Mouse (Mus musculus) frontal cortex, adult (tissue): Measurements from ENCODE around the gene Irs4.
A peak's percentile ranks its signal among the peaks of the same experiment; 100 is the strongest.

ENCODE experiments used
- ATAC-seq: cut with Nextera tagmentation; 2 replicates; pipeline ENCODE4 v1.9.2; 2017; ENCODE audit warnings: mild to moderate bottlenecking, moderate library complexity, mixed read lengths; ENCODE audit not compliant: low TSS enrichment

Gene Irs4

DNA sequence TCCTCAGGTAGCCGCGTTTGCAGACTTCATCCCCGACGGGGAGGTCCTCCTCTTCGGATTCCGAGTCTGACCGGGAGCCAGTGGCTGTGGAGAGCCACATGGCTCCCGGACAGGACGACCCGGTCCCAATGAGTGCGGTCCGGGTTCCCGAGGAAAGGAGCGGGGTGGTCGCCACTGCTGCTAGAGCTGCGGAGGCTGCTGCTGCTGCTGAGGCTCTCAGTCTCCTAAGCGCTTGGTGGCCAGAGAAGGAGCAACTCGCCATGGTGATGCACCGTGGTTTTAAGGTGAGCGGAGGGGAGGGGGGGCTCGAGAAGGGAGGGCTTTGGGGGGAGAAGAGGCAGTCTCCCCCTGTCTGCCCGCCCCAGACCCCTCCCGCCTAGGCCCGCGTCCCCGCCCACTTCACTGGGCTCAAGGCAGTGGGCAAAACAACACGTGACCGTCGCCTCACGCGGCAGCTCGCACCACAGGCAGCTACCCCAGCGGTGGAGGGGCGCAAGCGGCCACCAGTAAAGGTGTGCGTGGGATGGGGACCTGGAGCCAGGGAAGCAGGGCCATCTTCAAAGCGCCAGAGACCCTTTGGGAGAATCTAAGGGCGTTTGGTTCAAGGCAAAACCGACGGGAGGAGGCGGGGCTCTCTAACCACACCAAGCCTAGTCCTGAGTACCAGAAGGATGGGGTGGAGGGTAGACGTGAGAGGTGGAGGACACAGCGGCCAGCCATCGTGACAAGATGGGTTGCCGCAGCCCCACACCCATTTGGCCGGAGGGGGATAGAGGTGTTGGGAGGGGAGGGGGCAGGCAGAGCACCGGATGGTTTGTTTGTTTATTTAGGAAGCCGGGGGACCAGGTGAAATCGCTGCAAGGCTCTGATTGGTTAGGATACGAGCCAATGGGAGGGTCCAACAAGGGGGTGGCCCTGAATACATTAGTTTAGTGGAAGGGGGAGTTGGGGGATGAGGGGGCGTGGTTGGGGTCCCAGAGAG lies at the start of gene Irs4:
Gene Irs4 (minus strand): TSS at position 327 of the 982 bp plus-strand sequence.
- ATAC-seq = no peak

DNA sequence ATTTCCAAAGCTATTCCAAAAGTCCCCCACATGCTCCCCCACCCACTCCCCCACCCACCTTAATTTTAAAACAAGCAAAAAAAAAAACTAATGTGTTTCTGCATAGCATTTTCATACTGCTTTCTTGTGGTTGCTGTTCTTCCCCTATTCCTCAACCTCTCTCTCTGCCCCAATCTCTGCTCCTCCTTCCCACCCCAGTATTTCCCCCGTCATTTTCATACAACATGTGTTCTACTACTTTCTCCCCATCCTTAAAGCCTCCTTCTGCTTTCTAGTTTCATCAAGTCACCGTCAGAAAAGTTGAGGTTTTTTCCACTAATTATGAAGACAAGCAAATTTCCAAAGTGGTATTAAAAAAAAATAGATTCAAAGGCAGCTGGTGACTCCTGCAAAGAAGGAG lies 25.3 kb upstream of the Irs4 start:
- no peak for ATAC-seq

- no peak for ATAC-seq
Observed at GRCm38 (mm10) chrX:141729570-141729969, 4.5 kb upstream of the Irs4 start.

DNA sequence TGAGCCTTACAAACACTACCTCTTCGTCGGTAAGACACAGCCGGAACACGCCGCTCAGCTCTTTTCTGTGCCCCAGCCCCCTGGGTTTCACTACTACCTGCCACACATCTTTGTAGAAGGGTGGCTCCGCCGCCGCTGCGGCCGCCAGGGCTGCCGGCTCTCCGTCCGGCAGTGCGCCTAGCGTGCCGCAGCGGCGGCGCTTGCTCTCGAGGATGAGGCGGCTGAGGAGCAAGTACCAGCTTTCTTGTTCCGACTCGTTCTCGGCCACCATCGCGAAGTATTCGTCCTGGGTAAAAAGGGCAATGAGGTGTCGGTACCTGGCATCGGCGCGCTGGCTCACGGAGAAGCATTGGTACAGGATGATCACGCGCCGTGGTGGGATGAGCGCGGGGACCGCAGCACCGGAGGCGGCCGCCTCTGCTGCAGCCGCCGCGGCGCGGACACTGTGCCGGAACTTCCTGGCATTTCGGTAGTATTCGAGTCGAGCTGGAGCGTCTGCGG lies 622 bp downstream of the Irs4 start:
- peak; percentile 62 for ATAC-seq

- ATAC-seq = no peak
Observed at GRCm38 (mm10) chrX:141723936-141724335, 1.1 kb downstream of the Irs4 start.

DNA sequence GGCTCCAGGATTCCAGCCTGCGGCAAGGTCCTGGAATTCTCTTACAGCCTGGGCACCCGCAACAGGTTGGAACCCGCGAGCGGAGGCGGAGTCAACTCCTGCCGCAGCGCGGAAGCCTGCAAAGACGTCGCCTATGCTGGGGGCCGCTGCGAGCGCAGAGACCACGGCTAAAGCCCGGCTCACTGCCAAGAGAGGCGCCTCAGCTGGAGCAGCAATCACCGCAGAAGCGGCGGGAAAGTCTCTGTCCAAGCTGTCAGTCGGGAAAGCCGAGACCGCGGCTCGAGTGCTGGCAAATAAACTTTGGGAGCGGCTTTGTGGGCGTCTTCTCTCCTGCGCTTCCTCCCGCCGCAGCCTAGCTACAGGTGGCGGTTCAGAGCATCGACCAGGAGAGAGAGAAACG lies 3.3 kb downstream of the Irs4 start:
- no peak for ATAC-seq
